Mouse (Mus musculus) E14TG2a.4 (cell line): Measurements from ENCODE around the gene Rpl9-ps1.

Experiments
- H3K27me3 ChIP-seq: 2 replicates; pipeline ENCODE4 v1.6.1; 2014; ENCODE audit warnings: low read length, control low read depth; ENCODE audit not compliant: insufficient read depth
- H3K36me3 ChIP-seq: 2 replicates; pipeline ENCODE4 v1.6.1; 2014; ENCODE audit warnings: low read length, control low read depth; ENCODE audit not compliant: insufficient read depth
- H3K4me1 ChIP-seq: replicated peaks from 2 replicates; pipeline ENCODE4 v1.6.1; 2014; ENCODE audit warnings: low read depth, low read length, control low read depth
- H3K4me3 ChIP-seq: replicated peaks from 2 replicates; pipeline ENCODE4 v1.5.1; 2014; ENCODE audit warnings: mild to moderate bottlenecking, low read length
- H3K9me3 ChIP-seq: 2 replicates; pipeline ENCODE4 v1.6.1; 2014; ENCODE audit warnings: low read length, control low read depth
- CTCF ChIP-seq: conservative IDR thresholded peaks from 2 replicates; pipeline ENCODE4 v1.5.1; 2014; ENCODE audit warnings: low read length
- NANOG ChIP-seq: IDR thresholded peaks from 2 replicates; pipeline ENCODE4 v1.6.1; 2014; ENCODE audit warnings: borderline replicate concordance, low read length, mixed read lengths
- POU5F1 ChIP-seq: IDR thresholded peaks from 2 replicates; pipeline ENCODE4 v1.6.1; 2014; ENCODE audit warnings: low read length, borderline replicate concordance

The Rpl9-ps1 gene

DNA sequence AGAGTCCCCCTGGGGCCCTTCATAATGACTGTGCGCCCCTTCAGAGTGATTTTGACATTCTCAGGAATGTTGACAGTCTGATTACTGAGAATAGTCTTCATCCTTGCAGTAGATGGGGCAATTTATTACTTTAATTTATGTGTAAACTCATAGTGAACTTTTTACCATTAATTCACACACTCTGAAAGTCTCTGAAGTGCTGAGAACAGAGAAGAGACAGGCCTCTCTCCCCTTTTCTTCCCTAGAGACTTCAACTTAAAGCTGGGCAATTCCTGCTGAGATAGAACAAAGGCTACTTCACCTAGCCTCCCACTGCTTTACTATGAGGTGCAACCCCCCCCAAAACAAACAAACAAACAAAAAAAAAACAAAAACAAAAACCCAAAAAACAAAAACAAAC is at the start of gene Rpl9-ps1:
Rpl9-ps1 (minus strand) TSS at position 101 of the 400 bp plus-strand sequence.
- no peaks in the 10 kb centered on the region for H3K36me3 ChIP-seq
- H3K4me3 ChIP-seq, result no peak within 1 kb of the TSS
- TF ChIP-seq POU5F1, result no peak
- no peak for TF ChIP-seq NANOG
- TF ChIP-seq CTCF, result no peak
- H3K4me1 ChIP-seq, result no peaks in the 10 kb centered on the region
- no peaks in the 10 kb centered on the region for H3K27me3 ChIP-seq
- no peaks in the 10 kb centered on the region for H3K9me3 ChIP-seq

DNA sequence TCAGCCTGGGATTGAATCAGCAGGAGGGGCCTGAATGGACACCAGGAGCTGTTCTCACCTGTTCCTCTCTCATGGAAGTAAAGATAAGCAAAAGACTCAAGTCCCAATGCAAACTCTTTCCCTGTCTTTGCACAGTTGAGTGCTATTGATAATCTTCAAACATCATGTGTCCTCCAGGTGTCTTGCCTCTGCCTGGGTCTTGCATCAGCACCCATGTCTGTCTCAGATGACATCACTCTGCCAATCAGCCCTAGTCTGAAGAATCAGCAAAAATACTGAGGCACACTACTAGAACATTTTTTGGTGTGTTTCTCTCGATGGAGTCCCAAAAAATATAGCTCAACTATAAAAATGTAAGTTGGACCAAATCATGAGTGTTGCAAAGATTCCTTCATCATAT is 46.6 kb upstream of the Rpl9-ps1 start:
- Histone ChIP-seq H3K36me3 (no peaks in the 10 kb centered on the region), H3K27me3 (no peaks in the 10 kb centered on the region), H3K9me3 (no peaks in the 10 kb centered on the region), H3K4me3 (no peak overlapping the region), H3K4me1 (no peaks in the 10 kb centered on the region)
- TF ChIP-seq CTCF, result no peak
- TF ChIP-seq NANOG, result no peak
- TF ChIP-seq POU5F1, result no peak

DNA sequence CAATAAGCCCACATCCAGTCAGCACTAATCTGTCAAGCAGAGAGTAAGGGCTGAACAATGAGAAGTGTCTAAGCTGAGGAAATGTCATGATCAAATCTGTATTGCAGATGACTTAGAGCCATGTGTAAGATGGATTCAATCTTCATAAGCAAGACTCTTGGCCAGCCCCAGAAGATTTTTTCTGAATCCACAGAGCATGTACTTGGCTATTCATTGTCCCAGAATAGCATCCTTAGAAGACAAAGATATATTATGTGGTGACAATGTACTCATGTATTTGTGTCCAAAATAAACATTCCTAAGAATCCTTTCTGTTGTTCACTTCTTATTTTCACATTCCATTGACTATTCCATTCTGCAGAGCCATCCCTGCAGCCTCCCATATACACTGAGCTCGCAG is 44.5 kb upstream of the Rpl9-ps1 start:
- Histone ChIP-seq H3K4me1 (no peaks in the 10 kb centered on the region), H3K27me3 (no peaks in the 10 kb centered on the region), H3K36me3 (no peaks in the 10 kb centered on the region), H3K4me3 (no peak overlapping the region), H3K9me3 (no peaks in the 10 kb centered on the region)
- TF ChIP-seq CTCF, result no peak
- no peak for TF ChIP-seq NANOG
- no peak for TF ChIP-seq POU5F1

DNA sequence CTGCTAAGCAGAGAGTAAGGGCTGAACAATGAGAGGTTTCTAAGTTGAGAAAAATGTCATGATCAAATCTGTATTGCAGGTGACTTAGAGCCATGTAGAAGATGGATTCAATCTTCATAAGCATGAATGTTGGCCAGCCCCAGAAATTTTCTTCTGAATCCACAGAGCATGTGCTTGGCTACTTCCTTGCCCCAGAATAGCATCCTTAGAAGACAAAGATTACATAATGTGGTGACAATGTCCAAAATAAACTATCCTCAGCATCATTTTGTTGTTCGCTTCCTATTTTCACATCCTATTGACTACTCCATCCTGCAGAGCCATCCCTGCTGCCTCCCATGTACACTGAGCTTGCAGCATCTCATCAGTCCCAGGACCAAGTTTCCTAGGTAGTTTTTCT is 30.2 kb upstream of the Rpl9-ps1 start:
- Histone ChIP-seq H3K36me3 (no peaks in the 10 kb centered on the region), H3K4me1 (no peaks in the 10 kb centered on the region), H3K27me3 (no peaks in the 10 kb centered on the region), H3K4me3 (no peak overlapping the region), H3K9me3 (no peaks in the 10 kb centered on the region)
- TF ChIP-seq NANOG, result no peak
- no peak for TF ChIP-seq POU5F1
- no peak for TF ChIP-seq CTCF

DNA sequence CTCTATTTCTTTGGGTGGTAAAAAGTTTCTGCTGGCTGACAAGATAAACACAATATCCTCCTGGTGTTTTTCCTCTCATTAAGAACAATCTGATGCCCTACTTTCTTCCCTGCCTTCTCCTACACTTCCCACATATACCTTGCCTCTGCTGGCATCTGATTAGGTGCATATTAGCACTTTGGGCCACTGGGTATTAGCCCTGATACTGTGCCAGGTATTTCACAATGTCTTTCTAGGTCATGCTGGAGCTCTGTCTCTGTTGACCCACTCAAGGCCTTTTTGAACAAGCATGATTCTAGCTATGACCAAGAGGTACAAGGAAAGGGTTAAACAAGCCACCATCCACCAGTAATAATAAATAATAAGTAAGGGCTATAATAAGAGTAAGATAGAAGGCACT is 26.3 kb upstream of the Rpl9-ps1 start:
- no peaks in the 10 kb centered on the region for H3K27me3 ChIP-seq
- H3K4me1 ChIP-seq, result no peaks in the 10 kb centered on the region
- H3K36me3 ChIP-seq, result no peaks in the 10 kb centered on the region
- TF ChIP-seq NANOG, result no peak
- TF ChIP-seq CTCF, result no peak
- TF ChIP-seq POU5F1, result no peak
- no peak overlapping the region for H3K4me3 ChIP-seq
- H3K9me3 ChIP-seq, result no peaks in the 10 kb centered on the region

DNA sequence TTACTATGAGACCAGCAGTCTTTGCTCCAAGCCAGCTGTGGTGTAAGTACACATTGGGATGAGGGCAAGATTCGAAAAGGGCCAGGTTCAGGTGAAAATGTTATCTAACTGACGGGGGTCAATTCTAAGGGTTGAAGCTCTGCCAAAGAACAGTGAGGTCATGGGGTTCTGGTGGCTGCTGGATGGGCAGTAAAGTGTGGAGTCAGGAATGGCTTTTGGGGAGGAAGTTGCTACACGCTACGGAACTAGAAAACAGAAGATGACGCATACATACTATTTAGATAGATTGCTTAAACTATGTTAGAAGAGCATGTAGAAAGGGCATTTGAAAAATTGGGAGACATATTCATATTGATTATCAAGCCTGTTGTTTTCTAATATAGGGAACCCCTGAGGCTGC is 18.1 kb upstream of the Rpl9-ps1 start:
- no peak overlapping the region for H3K4me3 ChIP-seq
- H3K9me3 ChIP-seq, result peaks cover 8% of the 10 kb centered on the region
- no peaks in the 10 kb centered on the region; the same call in 1 of the 2 replicates for H3K27me3 ChIP-seq
- TF ChIP-seq POU5F1 (no peak), NANOG (no peak), CTCF (no peak)
- H3K36me3 ChIP-seq, result no peaks in the 10 kb centered on the region
- H3K4me1 ChIP-seq, result no peaks in the 10 kb centered on the region

DNA sequence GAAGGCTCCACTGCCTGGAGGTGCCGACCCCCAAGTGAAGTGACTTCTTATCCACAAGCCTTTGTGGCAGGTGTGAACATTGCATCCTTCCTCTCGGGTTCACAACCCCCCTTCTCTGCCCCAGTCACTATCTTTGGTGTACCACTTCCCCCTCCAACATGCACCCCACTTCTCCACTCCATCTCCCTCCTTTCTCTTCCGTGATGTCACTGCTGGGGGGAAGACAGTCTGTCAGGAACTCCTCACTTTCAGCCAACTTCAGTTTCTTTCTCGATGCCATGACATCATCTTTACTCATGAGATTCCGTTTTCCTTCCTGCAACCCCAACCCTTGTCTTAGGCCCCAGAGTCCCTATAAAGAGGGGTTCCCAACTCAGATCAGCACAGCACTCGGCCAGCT is 16.8 kb upstream of the Rpl9-ps1 start, which contains the start of gene Ccl4:
Ccl4 (plus strand) TSS at position 381 of the 400 bp plus-strand sequence.
- H3K9me3 ChIP-seq, result peaks cover 8% of the 10 kb centered on the region
- H3K36me3 ChIP-seq, result no peaks in the 10 kb centered on the region
- H3K27me3 ChIP-seq, result no peaks in the 10 kb centered on the region; the same call in 1 of the 2 replicates
- no peak within 1 kb of the TSS for H3K4me3 ChIP-seq
- no peaks in the 10 kb centered on the region for H3K4me1 ChIP-seq
- TF ChIP-seq CTCF (no peak), NANOG (no peak), POU5F1 (no peak)

DNA sequence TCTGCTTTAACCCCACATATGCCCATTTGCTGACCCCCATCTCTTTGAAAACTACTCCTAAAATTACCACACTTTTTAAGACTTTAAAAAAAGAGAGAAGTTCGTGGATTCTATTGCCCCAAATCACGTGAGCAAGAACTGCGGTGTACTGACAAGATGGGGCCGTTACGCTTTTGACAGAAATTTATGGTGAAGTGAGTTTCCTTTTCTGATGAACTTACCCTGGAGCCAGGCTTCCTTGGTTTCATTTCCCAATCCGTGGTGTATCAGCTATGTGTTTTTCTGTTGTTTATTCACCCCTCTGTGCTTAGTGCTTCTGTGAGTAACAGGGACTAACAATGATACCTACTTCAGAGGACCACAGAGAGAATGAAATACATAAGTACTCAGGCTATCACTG is 13.4 kb upstream of the Rpl9-ps1 start:
- Histone ChIP-seq H3K4me3 (no peak overlapping the region), H3K4me1 (no peaks in the 10 kb centered on the region), H3K27me3 (no peaks in the 10 kb centered on the region; the same call in 1 of the 2 replicates), H3K36me3 (no peaks in the 10 kb centered on the region), H3K9me3 (peaks cover 8% of the 10 kb centered on the region)
- TF ChIP-seq CTCF (no peak), POU5F1 (no peak), NANOG (no peak)

DNA sequence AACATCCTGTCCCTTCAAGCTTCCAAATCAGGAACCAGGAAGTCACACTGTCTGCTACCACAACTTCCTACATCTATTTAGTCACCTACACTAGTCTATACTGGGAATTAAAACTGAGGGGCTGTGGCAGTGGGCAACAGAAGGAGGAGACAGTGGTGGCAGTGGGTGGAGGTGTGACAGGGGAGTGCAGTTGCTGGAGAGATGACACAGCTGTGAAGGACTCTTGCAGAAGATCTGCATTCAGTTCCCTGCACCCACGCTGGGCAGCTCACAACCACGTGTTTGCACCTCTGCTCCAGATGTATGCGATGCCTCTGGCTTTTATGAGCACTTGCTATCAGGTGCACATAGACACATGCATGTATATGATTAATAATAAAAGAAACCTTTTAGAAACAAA is 12.1 kb upstream of the Rpl9-ps1 start:
- TF ChIP-seq CTCF, result no peak
- no peak for TF ChIP-seq NANOG
- TF ChIP-seq POU5F1, result no peak
- Histone ChIP-seq H3K9me3 (peaks cover 8% of the 10 kb centered on the region), H3K4me3 (no peak overlapping the region), H3K4me1 (no peaks in the 10 kb centered on the region), H3K27me3 (no peaks in the 10 kb centered on the region; the same call in 1 of the 2 replicates), H3K36me3 (no peaks in the 10 kb centered on the region)
